ENCODE assay signal across 29 mouse cellular contexts in genomic region chr13:29006467-29006866, GRCm38 (mm10). TPM values are rescaled to one million over a fixed set of nuclear protein-coding genes. Genes with fewer than 3 reads are reported as not detected.
A peak's percentile ranks its signal among the peaks of the same experiment; 100 is the strongest.
DNase-seq lines count a peak whose midpoint lies in the region; ATAC-seq and TF ChIP-seq lines count a peak whose summit lies in the region.
"Had no signal": no experiment of that assay in that cellular context is flagged by ENCODE, and none has a peak within 500 bp of the region (broad histone marks: within the 10 kb centered on the region; RNA-seq: fewer than 3 reads in every experiment).

No protein-coding gene starts in this region.

- no peak overlapping the region for H3K27ac ChIP-seq in lung, embryonic 14.5 days (ENCODE audit: low read depth)
- no peak overlapping the region for H3K27ac ChIP-seq in embryonic facial prominence, embryonic 10.5 days (replicated peaks)
- no peak overlapping the region for H3K27ac ChIP-seq in heart, embryonic 10.5 days
- H3K27ac ChIP-seq in hindbrain, embryonic 10.5 days: no peak overlapping the region
- H3K27ac ChIP-seq: forebrain, embryonic 10.5 days; forebrain, embryonic 15.5 days; gastrocnemius, adult 2 months; heart, embryonic 15.5 days; hindbrain, embryonic 13.5 days; limb, embryonic 12.5 days; liver, embryonic 12.5 days had no signal

- H3K4me1 ChIP-seq in lung, embryonic 14.5 days (ENCODE audit: insufficient read depth): no peaks in the 10 kb centered on the region
- H3K4me1 ChIP-seq in embryonic facial prominence, embryonic 10.5 days: peaks cover 8% of the 10 kb centered on the region
- 0 out of 2 replicates have a peak, but pooled peaks cover 4% of the 10 kb centered on the region for H3K4me1 ChIP-seq in heart, embryonic 10.5 days
- no peaks in the 10 kb centered on the region for H3K4me1 ChIP-seq in hindbrain, embryonic 10.5 days (replicated peaks)
- H3K4me1 ChIP-seq: forebrain, embryonic 10.5 days; forebrain, embryonic 15.5 days; heart, embryonic 15.5 days; hindbrain, embryonic 13.5 days; liver, embryonic 12.5 days had no signal

- peak; percentile 37 for DNase-seq in lung, embryonic 14.5 days
- DNase-seq in lung, adult 18-20 months: no peak
- DNase-seq in 416B (ENCODE audit: low read depth): peak; percentile 46
- DNase-seq in embryonic facial prominence, embryonic 10.5 days (ENCODE audit: low spot score): peak; percentile 21
- no peak for DNase-seq in cerebellum, postnatal 25 days
- no peak for DNase-seq in heart, embryonic 10.5 days (ENCODE audit: low spot score)
- DNase-seq in hindbrain, embryonic 10.5 days (ENCODE audit: low spot score): no peak
- DNase-seq: adrenal gland, adult 8-10 months; cerebellum, adult 8-10 months; gastrocnemius, adult 2 months; gastrocnemius, postnatal 36 days; kidney, adult 9 months; kidney, postnatal 10 days; layer of hippocampus, postnatal 36 days; liver, postnatal 0 days; midbrain, embryonic 14.5 days; right cerebral cortex, postnatal 25 days; thymus, adult 18-20 months; thymus, postnatal 25 days had no signal

- no peaks in the 10 kb centered on the region for H3K27me3 ChIP-seq in lung, embryonic 14.5 days (ENCODE audit: insufficient read depth, low read length)
- no peaks in the 10 kb centered on the region for H3K27me3 ChIP-seq in embryonic facial prominence, embryonic 10.5 days (replicated peaks; ENCODE audit: low read depth, poor library complexity, severe bottlenecking)
- no peaks in the 10 kb centered on the region for H3K27me3 ChIP-seq in heart, embryonic 10.5 days (ENCODE audit: insufficient read depth, poor library complexity, severe bottlenecking)
- no peaks in the 10 kb centered on the region for H3K27me3 ChIP-seq in hindbrain, embryonic 10.5 days (ENCODE audit: insufficient read depth, poor library complexity, severe bottlenecking)
- H3K27me3 ChIP-seq: forebrain, embryonic 15.5 days; heart, embryonic 15.5 days; hindbrain, embryonic 13.5 days; limb, embryonic 12.5 days; liver, embryonic 12.5 days had no signal

- no peaks in the 10 kb centered on the region for H3K36me3 ChIP-seq in lung, embryonic 14.5 days (ENCODE audit: insufficient read depth)
- no peaks in the 10 kb centered on the region for H3K36me3 ChIP-seq in embryonic facial prominence, embryonic 10.5 days (replicated peaks)
- H3K36me3 ChIP-seq in heart, embryonic 10.5 days: no peaks in the 10 kb centered on the region
- no peaks in the 10 kb centered on the region for H3K36me3 ChIP-seq in hindbrain, embryonic 10.5 days
- H3K36me3 ChIP-seq: forebrain, embryonic 10.5 days; forebrain, embryonic 15.5 days; heart, embryonic 15.5 days; hindbrain, embryonic 13.5 days; limb, embryonic 12.5 days; liver, embryonic 12.5 days had no signal

- no peak overlapping the region for H3K4me2 ChIP-seq in lung, embryonic 14.5 days
- H3K4me2 ChIP-seq: forebrain, embryonic 15.5 days; heart, embryonic 15.5 days; hindbrain, embryonic 13.5 days; limb, embryonic 12.5 days; liver, embryonic 12.5 days had no signal

- ATAC-seq in lung, embryonic 14.5 days (ENCODE audit: insufficient read depth): 0 out of 2 replicates have a peak, but pooled peaks have one; percentile 21
- ATAC-seq in granulocyte monocyte progenitor cell, adult 5-6 weeks (replicated peaks; ENCODE audit: poor library complexity, severe bottlenecking): peak; percentile 72
- ATAC-seq: activated CD4-positive, CD25-positive, alpha-beta regulatory T cell, adult 4 months; CD4-positive, CD25-positive, alpha-beta regulatory T cell, adult 4 months; forebrain, embryonic 15.5 days; intestine, postnatal 0 days; liver, embryonic 12.5 days; liver, postnatal 0 days had no signal

- no peak overlapping the region for H3K4me3 ChIP-seq in lung, embryonic 14.5 days (ENCODE audit: low read depth, low read length)
- H3K4me3 ChIP-seq in embryonic facial prominence, embryonic 10.5 days: no peak overlapping the region
- no peak overlapping the region for H3K4me3 ChIP-seq in heart, embryonic 10.5 days
- H3K4me3 ChIP-seq in hindbrain, embryonic 10.5 days: no peak overlapping the region
- H3K4me3 ChIP-seq: forebrain, embryonic 10.5 days; forebrain, embryonic 15.5 days; gastrocnemius, adult 2 months; heart, embryonic 15.5 days; hindbrain, embryonic 13.5 days; limb, embryonic 12.5 days; liver, embryonic 12.5 days had no signal

- no peak for TF ChIP-seq CTCF in lung, embryonic 14.5 days (IDR thresholded peaks at IDR 0.05; ENCODE audit: low read depth)

- no peak overlapping the region for H3K9ac ChIP-seq in lung, embryonic 14.5 days
- H3K9ac ChIP-seq: forebrain, embryonic 15.5 days; heart, embryonic 15.5 days; hindbrain, embryonic 13.5 days; limb, embryonic 12.5 days; liver, embryonic 12.5 days; liver, postnatal 0 days had no signal

- H3K9me3 ChIP-seq in lung, embryonic 14.5 days (ENCODE audit: low read depth, low read length): no peaks in the 10 kb centered on the region
- no peaks in the 10 kb centered on the region for H3K9me3 ChIP-seq in embryonic facial prominence, embryonic 10.5 days
- H3K9me3 ChIP-seq in heart, embryonic 10.5 days: no peaks in the 10 kb centered on the region
- no peaks in the 10 kb centered on the region for H3K9me3 ChIP-seq in hindbrain, embryonic 10.5 days
- H3K9me3 ChIP-seq: forebrain, embryonic 10.5 days; forebrain, embryonic 15.5 days; heart, embryonic 15.5 days; hindbrain, embryonic 13.5 days; limb, embryonic 12.5 days; liver, embryonic 12.5 days had no signal

RNA-seq across cellular contexts. Expression of gene Sox4, which starts 53.0 kb away (rescaled TPM):
- polyA plus RNA-seq in lung, embryonic 14.5 days (2014; fragmentation: Nextera tagmentation; extraction: Ambion mirVana): 93.2 and 97.5 TPM in 2 replicates
- 69.6 and 73.2 TPM in 2 replicates for polyA plus RNA-seq in embryonic facial prominence, embryonic 10.5 days (2016; fragmentation: Nextera tagmentation; extraction: Ambion mirVana)
- total RNA-seq in granulocyte monocyte progenitor cell, adult 5-6 weeks (2014; fragmentation: Nextera tagmentation): 25.7 and 31.6 TPM in 2 replicates
- total RNA-seq in granulocyte monocyte progenitor cell, adult 5-6 weeks (2017): 38.6 and 41.5 TPM in 2 replicates
- polyA plus RNA-seq in heart, embryonic 10.5 days (2016; fragmentation: Nextera tagmentation; extraction: Ambion mirVana): 30.8 and 51.9 TPM in 2 replicates
- 59.5 and 95.7 TPM in 2 replicates for polyA plus RNA-seq in hindbrain, embryonic 10.5 days (2016; fragmentation: Nextera tagmentation; extraction: Ambion mirVana)

Comparison
In these comparisons a context has a peak if more than half of its experiments do, and no peak if none do; other contexts are left out.
1. DNase-seq: peak in lung, embryonic 14.5 days (single experiment), 416B (single experiment) and embryonic facial prominence, embryonic 10.5 days (single experiment); none in lung, adult 18-20 months (0 of 2), cerebellum, postnatal 25 days (0 of 2), heart, embryonic 10.5 days (single experiment) and hindbrain, embryonic 10.5 days (single experiment).